Mouse (Mus musculus) ZHBTc4 (cell line): ENCODE results near the gene Dolpp1.

Experiments
- DNase-seq: peaks from one replicate; pipeline ENCODE4 v3.0.0-alpha.2; 2011; ENCODE audit warnings: low read depth, low spot score

The Dolpp1 gene

GRCm38 (mm10) chr2:30440701-30441517 lies 48.9 kb downstream of the Dolpp1 start:
- peak; percentile 89 for DNase-seq

- DNase-seq, result peak; percentile 95
These were observed 49.8 kb downstream of the Dolpp1 start for GRCm38 (mm10) chr2:30441518-30442497.

- DNase-seq, result no peak
These were observed 50.4 kb downstream of the Dolpp1 start for GRCm38 (mm10) chr2:30442498-30442890.

- no peak for DNase-seq
These were observed 51.2 kb downstream of the Dolpp1 start for GRCm38 (mm10) chr2:30443281-30443680.

GRCm38 (mm10) chr2:30444006-30444405 lies 52.0 kb downstream of the Dolpp1 start:
- DNase-seq, result no peak

- no peak for DNase-seq
These were observed 52.4 kb downstream of the Dolpp1 start for GRCm38 (mm10) chr2:30444450-30444849.

GRCm38 (mm10) chr2:30445312-30445711 lies 53.3 kb downstream of the Dolpp1 start:
- peak; percentile 91 for DNase-seq

- DNase-seq, result no peak
These were observed 55.1 kb downstream of the Dolpp1 start for GRCm38 (mm10) chr2:30446891-30447826.

- no peak for DNase-seq
These were observed 56.3 kb downstream of the Dolpp1 start for GRCm38 (mm10) chr2:30448371-30448770.
